Mouse (Mus musculus): ENCODE data around the gene Mrgpra4. TPM values are rescaled to one million over a fixed set of nuclear protein-coding genes. Genes with fewer than 3 reads are reported as not detected.

Gene Mrgpra4
- not detected in 2 replicates for polyA plus RNA-seq (2015; fragmentation: Nextera tagmentation; extraction: Ambion mirVana)

GRCm38 (mm10) chr7:47981995-47982394 lies at the start of gene Mrgpra4:
Mrgpra4 (minus strand) TSS chr7:47982095.
- no peak within 1 kb of the TSS for H3K4me2 ChIP-seq
- no peaks in the 10 kb centered on the region for H3K27me3 ChIP-seq (replicated peaks)
- no peak within 1 kb of the TSS for H3K4me3 ChIP-seq (replicated peaks)
- WGBS: 63% methylated on average over 1 of the region's 1 CpGs
- no peaks in the 10 kb centered on the region for H3K36me3 ChIP-seq
- H3K27ac ChIP-seq: no peak within 1 kb of the TSS
- H3K9me3 ChIP-seq: no peaks in the 10 kb centered on the region
- ATAC-seq (ENCODE audit: insufficient read depth, low FRiP score, low read depth): no peak
- H3K4me1 ChIP-seq: no peaks in the 10 kb centered on the region
- no peak within 1 kb of the TSS for H3K9ac ChIP-seq

- H3K9ac ChIP-seq: no peak within 1 kb of the TSS
Measured at GRCm38 (mm10) chr7:48027497-48027896, 45.6 kb upstream of the Mrgpra4 start, which contains the start of gene Mrgprx1. Mrgprx1 (minus strand) TSS chr7:48027597.

GRCm38 (mm10) chr7:48017874-48018273 lies 36.0 kb upstream of the Mrgpra4 start:
- Histone ChIP-seq H3K9me3 (no peaks in the 10 kb centered on the region), H3K9ac (no peak overlapping the region), H3K4me3 (replicated peaks) (no peak overlapping the region), H3K4me2 (no peak overlapping the region), H3K4me1 (no peaks in the 10 kb centered on the region), H3K27me3 (replicated peaks) (no peaks in the 10 kb centered on the region), H3K27ac (no peak overlapping the region), H3K36me3 (no peaks in the 10 kb centered on the region)
- 54% methylated on average over 2 of the region's 2 CpGs for WGBS
- ATAC-seq (ENCODE audit: insufficient read depth, low FRiP score, low read depth): no peak

More at GRCm38 (mm10) chr7:48027497-48027896, 45.6 kb upstream of the Mrgpra4 start, which contains the start of gene Mrgprx1:
- Histone ChIP-seq H3K4me2 (no peak within 1 kb of the TSS), H3K36me3 (no peaks in the 10 kb centered on the region), H3K9me3 (no peaks in the 10 kb centered on the region), H3K4me3 (replicated peaks) (no peak within 1 kb of the TSS), H3K27me3 (replicated peaks) (no peaks in the 10 kb centered on the region), H3K4me1 (no peaks in the 10 kb centered on the region), H3K27ac (no peak within 1 kb of the TSS)
- WGBS: 76% methylated on average over 3 of the region's 3 CpGs
- no peak for ATAC-seq (ENCODE audit: insufficient read depth, low FRiP score, low read depth)

GRCm38 (mm10) chr7:47995689-47996088 lies 13.8 kb upstream of the Mrgpra4 start:
- H3K27ac ChIP-seq: no peak overlapping the region
- no peak overlapping the region for H3K4me3 ChIP-seq (replicated peaks)
- no peak for ATAC-seq (ENCODE audit: insufficient read depth, low FRiP score, low read depth)
- H3K9ac ChIP-seq: no peak overlapping the region
- H3K27me3 ChIP-seq (replicated peaks): no peaks in the 10 kb centered on the region
- no peaks in the 10 kb centered on the region for H3K4me1 ChIP-seq
- 69% methylated on average over 3 of the region's 3 CpGs for WGBS
- H3K4me2 ChIP-seq: no peak overlapping the region
- no peaks in the 10 kb centered on the region for H3K9me3 ChIP-seq
- no peaks in the 10 kb centered on the region for H3K36me3 ChIP-seq

- no peak overlapping the region for H3K4me3 ChIP-seq (replicated peaks)
- WGBS: 56% methylated on average over 1 of the region's 1 CpGs
- ATAC-seq (ENCODE audit: insufficient read depth, low FRiP score, low read depth): no peak
Measured at GRCm38 (mm10) chr7:47986752-47987151, 4.9 kb upstream of the Mrgpra4 start.

More at GRCm38 (mm10) chr7:47986752-47987151, 4.9 kb upstream of the Mrgpra4 start:
- Histone ChIP-seq H3K9me3 (no peaks in the 10 kb centered on the region), H3K9ac (no peak overlapping the region), H3K4me1 (no peaks in the 10 kb centered on the region), H3K4me2 (no peak overlapping the region), H3K36me3 (no peaks in the 10 kb centered on the region), H3K27ac (no peak overlapping the region), H3K27me3 (replicated peaks) (no peaks in the 10 kb centered on the region)

Other genes starting within 250 kb of the Mrgpra4 start
- gene Mrgprx1, start 45.5 kb upstream of the Mrgpra4 start, polyA plus RNA-seq (2015; fragmentation: Nextera tagmentation; extraction: Ambion mirVana): not detected in 2 replicates
- not detected in 2 replicates for gene Mrgprb5, start 186.9 kb upstream of the Mrgpra4 start, polyA plus RNA-seq (2015; fragmentation: Nextera tagmentation; extraction: Ambion mirVana)
- gene Mrgprb4, start 217.2 kb upstream of the Mrgpra4 start, polyA plus RNA-seq (2015; fragmentation: Nextera tagmentation; extraction: Ambion mirVana): not detected in 2 replicates

All from stomach, embryonic 15.5 days (tissue).